Mouse (Mus musculus) v-Abl transformed pro-B cells (cell line): Measurements from ENCODE around the gene Ankrd34a.

Experiments used
- in situ Hi-C, 2 experiments: fragments of 400-800 bp; cut with MboI; formaldehyde crosslinking; loops; one replicate each; pipeline ENCODE4 v1.15.1; 2025; ENCODE audit not compliant: unreplicated experiment in 2 of 2

The Ankrd34a gene

DNA sequence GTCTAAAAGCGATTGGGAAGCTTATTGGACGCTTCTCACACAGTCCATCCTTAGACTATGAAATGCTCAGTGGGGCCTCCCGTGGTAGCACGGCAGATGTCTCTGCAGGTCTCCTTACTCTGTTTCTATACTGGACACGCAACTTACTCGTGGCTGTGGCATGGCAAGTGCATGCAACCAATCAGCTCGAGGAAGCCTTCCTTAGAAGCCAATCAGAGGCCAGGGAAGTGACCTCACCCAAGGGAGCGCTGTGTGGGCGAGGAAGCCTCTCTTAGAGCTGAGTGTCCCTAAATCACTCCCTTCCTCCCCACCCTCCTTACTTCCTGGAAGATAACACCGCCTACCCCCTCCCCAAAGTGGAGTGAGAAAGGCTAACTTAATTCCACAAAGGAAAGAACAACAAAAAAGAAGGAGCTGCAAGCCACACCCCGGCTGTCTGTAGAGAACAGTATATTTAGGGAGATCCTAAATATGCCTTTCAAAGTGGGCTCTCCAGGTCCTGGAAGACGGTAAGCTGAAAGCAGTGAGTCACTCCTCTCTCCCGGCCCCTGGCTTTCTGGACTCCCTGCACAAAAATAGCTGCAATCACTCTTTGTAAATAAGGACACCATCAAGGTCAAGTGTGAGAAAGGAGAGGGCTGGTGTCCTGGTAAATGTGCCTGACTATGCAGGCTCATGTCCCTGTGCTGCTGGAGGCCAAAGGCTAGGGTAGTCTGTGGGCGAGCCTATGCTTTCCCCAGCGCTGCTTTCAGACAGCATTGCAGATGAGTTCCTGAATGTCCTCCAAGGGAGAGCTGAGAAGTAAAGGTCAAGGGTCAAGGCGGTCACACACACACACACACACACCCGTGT lies 19.5 kb upstream of the Ankrd34a start, which contains the start of gene Gm16253:
Gene Gm16253, plus strand, starts transcription at position 295 of the 852 bp plus-strand sequence.
- in situ Hi-C loops = no loop called here

DNA sequence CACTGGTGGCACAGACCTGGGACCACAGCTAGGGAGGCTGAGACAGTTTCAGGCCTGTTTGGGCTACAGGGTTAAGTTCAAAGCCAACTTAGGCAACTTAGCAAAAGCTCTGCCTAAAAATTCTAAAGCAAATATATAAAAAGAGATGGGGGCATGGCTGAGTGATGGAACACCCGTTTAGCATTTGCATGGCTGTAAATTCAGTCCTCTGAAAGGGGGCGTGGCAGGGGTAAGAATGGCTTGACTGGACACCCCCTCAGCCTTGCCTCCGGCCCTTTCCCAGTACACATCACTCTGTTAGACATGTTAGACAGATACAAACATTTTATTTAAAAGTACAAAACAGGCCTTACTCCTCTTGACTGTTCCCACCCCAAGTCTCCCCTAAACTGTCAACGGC lies 18.9 kb upstream of the Ankrd34a start:
- in situ Hi-C loops = no loop called here

DNA sequence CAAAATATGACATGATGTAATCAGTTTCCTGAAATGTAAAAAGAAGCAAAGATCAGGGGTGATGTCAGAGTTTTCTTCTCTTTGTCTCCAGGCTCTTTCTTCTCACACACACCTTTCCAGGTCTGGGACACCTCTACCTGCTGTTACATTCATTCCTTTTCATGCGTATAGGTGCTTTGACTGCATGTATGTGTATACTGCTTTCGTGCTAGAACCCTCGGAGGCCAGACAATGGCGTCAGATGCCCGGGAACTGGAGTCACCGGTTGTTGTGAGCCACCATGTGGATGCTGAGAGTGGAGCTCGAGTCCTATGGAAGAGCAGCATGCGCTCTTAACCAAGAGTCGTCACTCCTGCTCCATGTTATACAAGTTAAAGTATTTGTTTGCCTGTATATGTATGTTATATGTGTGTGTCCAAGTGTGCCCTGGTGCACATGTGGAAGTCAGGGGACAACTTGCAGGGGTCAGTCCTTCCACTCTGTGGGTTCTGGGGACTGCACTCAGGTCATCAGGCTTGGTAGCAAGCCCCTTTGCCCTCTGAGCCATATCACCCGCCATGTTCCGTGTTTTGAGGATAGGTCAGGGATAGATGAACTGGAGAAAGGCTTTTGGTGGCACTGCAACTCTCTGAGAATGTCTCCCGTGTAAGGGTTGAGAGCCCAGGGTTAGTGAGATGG lies 17.7 kb upstream of the Ankrd34a start:
- in situ Hi-C loops = no loop called here

DNA sequence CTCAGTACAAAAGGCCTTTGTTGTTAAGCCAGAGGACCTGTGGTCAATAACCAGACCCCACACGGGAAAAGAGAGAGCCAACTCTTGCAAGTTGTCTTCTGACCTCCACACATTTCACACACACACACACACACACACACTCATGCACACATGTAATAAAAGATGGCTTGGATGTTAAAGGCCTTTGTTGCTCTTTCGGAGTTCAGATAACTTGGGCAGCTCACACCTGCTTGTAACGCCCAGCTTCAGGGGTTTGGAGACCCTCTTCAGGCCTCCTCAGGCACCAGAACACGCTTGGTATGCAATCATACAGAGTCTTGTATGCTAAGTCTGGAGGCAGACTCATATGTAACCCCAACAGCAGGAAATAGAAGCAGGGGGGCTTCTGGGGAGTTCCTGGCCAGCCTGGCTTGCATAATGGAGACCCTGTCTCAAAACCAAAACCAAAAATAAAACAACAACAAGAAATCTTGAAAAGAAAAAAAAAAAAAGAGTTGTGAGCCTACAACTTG lies 17.1 kb upstream of the Ankrd34a start:
- in situ Hi-C loops = no loop called here

DNA sequence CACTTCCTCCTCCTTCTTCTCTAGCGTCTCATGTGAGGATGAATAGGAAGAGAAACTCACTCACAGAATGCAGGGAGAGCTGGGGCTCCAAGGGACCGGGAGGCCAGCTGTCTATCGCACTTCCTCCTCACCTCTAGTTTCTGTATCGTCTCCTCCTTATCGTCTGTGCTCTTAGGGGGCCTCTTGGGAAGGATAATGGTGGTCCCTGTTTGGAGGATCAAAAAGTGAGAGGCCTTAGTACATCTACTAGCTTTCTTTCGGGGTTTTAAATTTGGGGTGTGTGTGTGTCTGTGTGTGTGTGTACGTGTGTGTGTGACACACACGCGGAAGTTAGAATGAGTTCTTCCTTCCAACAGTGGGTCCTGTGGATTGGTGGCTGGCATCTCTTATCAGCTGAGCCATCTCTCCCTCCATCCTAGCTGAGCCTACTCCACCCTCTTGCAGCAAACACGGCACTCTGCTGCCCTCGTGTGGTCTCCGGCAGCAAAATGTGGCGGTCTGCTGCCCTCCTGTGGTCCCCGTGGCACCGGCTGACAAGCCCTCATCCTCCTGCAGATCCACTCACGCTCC lies 16.5 kb upstream of the Ankrd34a start:
- in situ Hi-C loops = loop anchor here (5.0 kb wide), 4 partner anchors 33 to 62 kb away; no protein-coding TSS in a partner anchor

DNA sequence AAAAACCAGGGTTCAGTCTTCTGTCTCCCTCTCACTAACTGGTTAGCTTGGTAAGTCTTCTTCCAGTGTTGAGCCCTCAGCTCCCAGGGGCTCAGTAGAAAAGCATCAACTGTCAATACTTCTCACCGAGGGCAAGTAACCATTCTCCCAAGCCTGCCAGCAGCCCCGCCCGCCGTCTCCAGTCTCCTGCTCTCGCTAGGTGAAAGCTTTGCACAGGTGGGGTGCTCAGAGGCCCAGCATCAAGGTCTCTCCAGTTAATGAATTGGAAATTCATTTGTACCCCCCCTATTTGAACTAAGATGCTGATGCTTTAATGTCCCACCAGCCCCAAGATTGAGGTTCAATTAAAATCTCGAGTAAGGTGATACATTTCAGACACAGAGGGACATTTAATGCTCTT lies 15.3 kb upstream of the Ankrd34a start:
- in situ Hi-C loops = loop anchor here (5.0 kb wide), 4 partner anchors 34 to 61 kb away; no protein-coding TSS in a partner anchor

DNA sequence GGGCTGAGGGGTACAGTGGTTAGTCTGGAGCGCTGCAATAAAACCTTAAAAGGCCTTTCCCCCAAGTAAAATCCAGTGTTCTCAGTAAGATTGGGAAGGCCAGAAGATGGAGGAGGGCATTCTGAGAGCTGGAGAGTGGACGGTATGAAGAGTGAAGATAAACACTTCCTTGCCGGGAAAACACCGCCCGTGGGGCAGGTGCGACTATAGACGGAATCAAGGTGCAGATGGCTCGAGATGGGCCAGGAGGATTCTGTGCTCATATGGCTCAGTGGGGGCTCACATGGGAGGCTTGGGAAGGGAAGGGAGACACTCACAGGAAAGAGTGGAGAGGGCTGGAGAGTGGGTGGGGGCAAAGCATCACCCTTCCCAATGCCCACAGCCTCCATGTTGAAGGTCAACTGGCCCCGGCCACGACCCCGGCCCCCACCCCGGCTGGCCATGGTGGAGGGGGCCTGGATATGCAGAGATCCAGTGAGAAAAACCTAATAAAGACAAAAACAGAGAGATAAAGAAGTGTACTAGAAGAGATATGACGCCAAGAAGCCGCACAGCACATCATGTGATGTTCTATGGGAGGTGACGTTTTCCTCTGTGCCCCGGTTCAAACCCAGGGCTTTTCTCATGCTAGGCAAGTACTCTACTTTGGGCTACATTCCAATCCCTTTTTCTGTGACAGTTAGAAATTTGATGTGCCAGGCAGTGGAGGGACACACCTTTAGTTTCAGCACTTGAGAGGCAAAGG lies 14.5 kb upstream of the Ankrd34a start:
- in situ Hi-C loops = loop anchor here (5.0 kb wide), 4 partner anchors 35 to 60 kb away; no protein-coding TSS in a partner anchor

DNA sequence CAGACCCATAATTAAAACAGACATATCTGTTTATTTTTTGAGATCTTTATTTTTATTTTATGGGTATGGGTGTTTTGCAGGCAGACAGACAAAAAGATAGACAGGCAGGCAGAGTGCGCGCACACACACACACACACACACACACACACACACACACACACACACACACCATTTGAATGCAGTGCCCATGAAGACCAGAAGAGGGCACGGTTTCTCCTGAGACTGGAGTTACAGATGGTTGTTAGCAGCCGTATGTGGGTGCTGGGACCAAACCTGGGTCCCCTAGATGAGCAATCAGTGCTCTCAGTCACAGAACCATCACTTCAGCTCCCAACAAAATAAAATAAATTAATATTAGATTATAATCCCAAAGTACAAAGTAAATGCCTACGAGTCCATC lies 13.1 kb upstream of the Ankrd34a start:
- in situ Hi-C loops = loop anchor here (5.0 kb wide), 4 partner anchors 36 to 59 kb away; no protein-coding TSS in a partner anchor

DNA sequence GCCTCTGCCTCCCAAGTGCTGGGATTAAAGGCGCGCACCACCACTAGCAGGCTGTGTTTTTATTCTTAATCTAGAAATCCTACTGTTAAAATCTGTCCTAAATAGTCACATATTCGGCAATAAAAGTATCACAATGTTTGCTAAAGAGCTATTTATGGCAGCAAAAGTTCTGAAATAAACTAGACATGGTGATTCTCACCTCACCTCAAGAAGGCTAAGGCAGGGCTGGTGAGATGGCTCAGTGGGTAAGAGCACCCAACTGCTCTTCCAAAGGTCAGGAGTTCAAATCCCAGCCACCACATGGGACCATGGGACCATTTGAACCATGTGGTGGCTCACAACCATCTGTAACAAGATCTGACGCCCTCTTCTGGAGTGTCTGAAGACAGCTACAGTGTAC lies 5.8 kb upstream of the Ankrd34a start:
- in situ Hi-C loops = no loop called here

DNA sequence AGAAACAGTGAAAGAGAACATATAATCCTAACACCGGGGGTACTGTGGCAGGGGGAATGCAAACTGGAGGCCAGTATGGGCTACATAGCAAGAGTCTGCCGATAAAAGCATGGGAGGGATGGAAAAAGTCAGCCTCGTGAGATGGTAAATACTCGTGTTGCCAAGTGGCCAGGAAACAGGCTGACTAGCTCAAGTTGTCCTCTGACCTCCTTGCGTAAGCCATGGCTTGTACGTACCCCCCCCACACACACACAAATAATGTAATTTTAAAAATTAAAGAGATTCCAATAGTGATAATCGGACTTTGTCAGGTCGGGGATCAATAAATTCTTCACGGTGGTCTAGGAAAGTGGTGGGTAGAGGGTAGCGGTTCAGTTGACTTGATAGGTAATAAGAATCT lies 3.1 kb upstream of the Ankrd34a start:
- in situ Hi-C loops = no loop called here

DNA sequence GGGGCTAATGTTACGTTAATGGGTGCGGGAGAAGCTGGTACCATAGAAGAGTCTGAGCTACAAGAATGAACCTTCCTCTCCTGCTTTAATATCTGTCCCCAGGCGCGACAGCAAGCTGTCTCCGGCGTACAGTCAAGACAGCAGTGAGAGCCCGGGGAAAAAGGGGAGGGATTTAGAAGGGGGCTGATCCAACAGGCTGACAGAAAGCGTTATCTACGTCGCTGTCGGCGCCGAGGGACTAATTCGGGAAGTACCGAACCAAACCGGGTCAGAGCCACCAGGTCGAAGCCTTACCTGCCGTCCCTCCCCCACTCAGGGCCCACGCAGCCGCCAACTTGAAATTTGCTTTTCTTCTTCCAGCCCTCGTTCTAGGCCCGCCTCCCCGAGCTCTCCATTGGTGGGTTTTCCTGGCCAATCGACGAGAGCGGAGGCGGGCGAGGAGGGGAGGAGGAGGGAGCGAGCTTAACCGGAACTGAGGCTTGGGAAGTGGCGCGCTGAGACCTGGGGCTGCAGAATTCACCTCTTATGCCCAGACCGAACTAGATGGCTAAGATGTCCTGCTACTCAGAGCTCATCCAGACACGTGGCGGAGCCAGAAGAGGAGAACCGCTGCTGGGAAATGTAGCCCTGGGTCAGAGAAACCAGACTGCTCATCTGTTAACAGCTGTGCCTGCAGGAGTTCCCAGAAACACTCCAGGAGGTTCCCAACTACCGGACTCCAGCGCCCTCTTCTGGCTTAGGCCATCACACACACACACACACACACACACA lies 2.5 kb upstream of the Ankrd34a start, which contains the start of gene Polr3gl:
Gene Polr3gl, minus strand, starts transcription at position 392 of the 771 bp plus-strand sequence.
- in situ Hi-C loops = no loop called here

DNA sequence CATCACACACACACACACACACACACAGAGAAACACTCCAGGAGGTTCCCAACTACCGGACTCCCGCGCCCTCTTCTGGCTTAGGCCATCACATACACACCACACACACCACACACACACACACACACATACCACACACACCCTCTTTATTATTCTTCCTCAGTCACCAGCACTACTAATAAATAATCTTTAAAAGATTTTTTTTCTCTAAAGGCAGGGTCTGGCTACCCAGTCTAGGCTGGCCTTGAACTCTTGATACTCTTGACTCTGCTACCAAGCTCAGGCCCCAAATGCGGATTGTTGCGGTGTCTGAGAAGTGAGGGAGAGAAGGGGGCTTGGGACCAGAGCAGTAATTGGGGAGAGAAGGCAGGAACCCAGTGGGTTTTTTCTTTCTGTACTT lies 1.6 kb upstream of the Ankrd34a start:
- in situ Hi-C loops = no loop called here

DNA sequence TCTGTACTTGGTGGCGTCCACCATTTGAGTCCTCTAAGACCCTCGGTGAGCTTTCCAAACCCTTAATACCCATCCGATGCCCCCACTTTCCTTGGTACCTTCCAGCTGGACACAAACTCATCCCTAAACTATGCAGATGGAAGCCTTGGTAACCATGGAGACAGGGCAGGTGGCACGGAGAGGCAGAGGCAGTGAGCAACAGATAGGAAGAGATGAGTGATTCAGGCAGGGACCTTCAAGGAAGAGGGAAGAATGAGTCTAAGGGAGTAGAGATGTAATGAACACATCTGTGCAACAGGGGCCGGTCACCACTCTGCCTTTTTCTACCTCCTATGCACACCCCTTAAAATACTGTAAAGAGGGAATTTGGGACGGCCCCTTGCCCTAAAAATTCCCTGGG lies 775 bp upstream of the Ankrd34a start:
- in situ Hi-C loops = no loop called here

DNA sequence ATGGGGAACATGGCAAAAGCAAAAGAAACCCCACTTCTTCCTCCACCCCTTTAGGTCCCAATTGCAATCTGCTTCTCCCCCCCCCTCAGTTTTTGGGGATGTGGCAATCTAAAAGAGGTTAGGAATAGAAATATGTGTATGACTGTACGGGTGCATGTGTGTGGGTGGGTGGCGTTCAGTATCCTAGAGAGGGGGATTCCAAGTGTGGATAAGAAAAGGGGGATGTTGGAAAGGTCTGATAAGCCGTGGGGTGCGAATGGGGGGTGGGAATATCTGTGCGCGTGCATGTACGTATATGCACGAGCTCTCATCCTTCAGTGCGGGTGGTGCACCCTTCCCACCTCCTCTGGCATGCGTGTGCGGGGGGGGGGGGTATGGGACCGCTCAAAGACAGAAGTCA lies 419 bp downstream of the Ankrd34a start:
- in situ Hi-C loops = no loop called here

DNA sequence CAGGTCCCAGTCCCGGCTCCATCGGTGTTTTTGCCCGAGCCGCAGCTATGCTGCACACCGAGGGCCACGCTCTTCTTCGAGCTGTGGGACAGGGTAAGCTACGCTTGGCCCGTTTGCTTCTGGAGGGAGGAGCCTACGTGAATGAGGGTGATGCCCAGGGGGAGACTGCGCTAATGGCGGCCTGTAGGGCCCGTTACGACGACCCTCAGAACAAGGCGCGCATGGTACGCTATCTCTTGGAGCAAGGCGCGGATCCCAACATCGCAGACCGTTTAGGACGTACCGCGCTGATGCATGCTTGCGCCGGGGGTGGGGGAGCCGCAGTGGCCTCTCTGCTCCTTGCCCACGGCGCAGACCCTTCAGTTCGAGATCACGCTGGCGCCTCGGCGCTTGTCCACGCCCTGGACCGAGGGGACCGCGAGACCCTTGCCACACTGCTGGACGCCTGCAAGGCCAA lies 1.0 kb downstream of the Ankrd34a start:
- in situ Hi-C loops = no loop called here

DNA sequence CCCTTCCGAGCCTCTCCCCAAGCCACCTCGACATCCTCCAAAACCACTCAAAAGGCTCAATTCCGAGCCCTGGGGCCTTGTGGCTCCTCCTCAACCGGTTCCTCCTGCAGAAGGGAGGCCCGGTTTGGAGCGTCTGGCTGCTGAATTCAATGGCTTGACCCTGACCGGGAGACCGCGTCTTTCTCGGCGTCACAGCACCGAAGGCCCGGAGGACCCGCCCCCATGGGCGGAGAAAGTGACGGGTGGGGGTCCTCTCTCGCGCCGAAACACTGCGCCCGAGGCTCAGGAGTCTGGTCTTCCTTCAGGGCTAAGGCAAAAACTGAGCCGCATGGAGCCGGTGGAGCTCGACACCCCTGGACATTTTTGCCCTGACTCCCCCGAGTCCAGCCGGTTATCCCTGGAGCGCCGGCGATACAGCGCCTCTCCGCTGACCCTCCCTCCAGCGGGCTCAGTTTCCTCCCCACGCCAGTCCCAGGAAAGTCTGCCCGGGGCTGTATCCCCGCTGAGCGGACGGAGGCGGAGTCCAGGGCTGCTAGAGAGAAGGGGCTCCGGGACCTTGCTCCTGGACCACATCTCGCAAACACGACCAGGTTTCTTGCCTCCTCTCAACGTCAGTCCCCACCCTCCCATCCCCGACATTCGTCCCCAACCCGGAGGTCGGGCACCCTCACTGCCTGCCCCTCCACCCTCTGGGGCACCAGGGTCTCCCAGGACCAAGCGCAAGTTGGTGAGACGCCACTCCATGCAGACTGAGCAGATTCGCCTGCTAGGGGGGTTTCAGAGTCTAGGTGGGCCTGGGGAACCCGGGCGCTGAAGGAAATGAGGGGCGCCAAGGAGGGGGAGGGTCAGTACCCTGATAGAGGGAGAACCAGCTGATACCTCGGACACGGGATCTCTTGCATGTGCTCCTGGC lies 2.0 kb downstream of the Ankrd34a start:
- in situ Hi-C loops = no loop called here

DNA sequence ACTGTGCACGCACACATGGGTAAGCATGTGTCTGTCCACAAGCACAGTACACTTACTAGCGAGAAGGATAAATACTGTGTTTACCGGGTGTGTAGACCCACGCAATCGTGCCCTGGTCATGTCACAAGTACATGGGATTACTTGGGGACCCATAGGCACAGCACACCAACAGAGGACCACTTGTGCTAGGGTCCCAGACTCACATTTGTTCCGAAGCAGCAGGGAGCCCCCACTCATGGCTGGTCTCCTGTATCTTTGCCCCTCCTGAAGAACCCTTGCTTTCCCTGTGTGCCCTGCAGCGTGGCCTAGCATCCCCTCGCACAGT lies 2.6 kb downstream of the Ankrd34a start:
- in situ Hi-C loops = no loop called here

DNA sequence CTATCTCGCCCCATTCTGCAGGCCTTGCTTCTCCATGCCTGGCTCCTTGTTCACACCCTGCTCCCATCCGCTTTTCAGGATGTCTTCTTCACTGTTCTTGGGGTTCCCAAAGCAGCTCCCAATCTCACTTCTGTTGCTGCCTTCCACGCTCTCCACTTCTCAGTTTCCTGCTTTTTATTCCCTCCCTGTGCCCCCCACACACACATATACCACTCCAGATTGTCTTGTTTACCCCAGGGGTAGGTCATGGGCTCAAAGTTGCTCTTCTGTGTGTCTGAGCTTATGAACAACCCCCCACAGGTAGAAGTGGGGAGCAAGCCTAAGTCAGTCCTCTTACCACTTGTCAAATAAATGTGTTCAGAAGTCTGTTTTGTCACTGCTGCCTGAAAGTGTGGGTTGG lies 3.0 kb downstream of the Ankrd34a start:
- in situ Hi-C loops = no loop called here
